Mouse (Mus musculus) CH12.LX (cell line): ENCODE measurements around the gene Dhdds.
A peak's percentile ranks its signal among the peaks of the same experiment; 100 is the strongest.

Experiments used
- CHD2 ChIP-seq: IDR thresholded peaks from 2 replicates; pipeline ENCODE4 v1.6.1; 2011; ENCODE audit warnings: low read length, improper control_type of control experiment
- CTCF ChIP-seq, 2 experiments: IDR thresholded peaks in 1 of 2; conservative IDR thresholded peaks in 1 of 2; 2 replicates each; pipeline ENCODE4 v1.5.1; 2011 to 2012; ENCODE audit warnings: low read depth in 2 of 2, low read length in 2 of 2, improper control_type of control experiment in 1 of 2, inconsistent platforms in 1 of 2, mild to moderate bottlenecking in 1 of 2, moderate library complexity in 1 of 2
- KAT2A ChIP-seq: IDR thresholded peaks from 2 replicates; pipeline ENCODE4 v1.6.1; 2012; ENCODE audit warnings: low read length, improper control_type of control experiment, inconsistent platforms; ENCODE audit not compliant: insufficient replicate concordance
- MAX ChIP-seq: IDR thresholded peaks from 2 replicates; pipeline ENCODE4 v1.6.1; 2011; ENCODE audit warnings: low read length, improper control_type of control experiment
- MAZ ChIP-seq: IDR thresholded peaks from 2 replicates; pipeline ENCODE4 v1.6.1; 2012; ENCODE audit warnings: low read depth, mild to moderate bottlenecking, inconsistent platforms, low read length, improper control_type of control experiment, moderate library complexity
- MEF2A ChIP-seq: IDR thresholded peaks from 2 replicates; pipeline ENCODE4 v1.6.1; 2014; ENCODE audit warnings: low read depth, mild to moderate bottlenecking, inconsistent platforms, low read length, improper control_type of control experiment, borderline replicate concordance
- NRF1 ChIP-seq: IDR thresholded peaks from 2 replicates; pipeline ENCODE4 v1.6.1; 2014; ENCODE audit warnings: low read depth, mild to moderate bottlenecking, inconsistent platforms, low read length, improper control_type of control experiment, moderate library complexity
- POLR2A ChIP-seq: IDR thresholded peaks from 2 replicates; pipeline ENCODE4 v1.6.1; 2011; ENCODE audit warnings: low read depth, mild to moderate bottlenecking, improper control_type of control experiment, low read length
- UBTF ChIP-seq: IDR thresholded peaks from 2 replicates; pipeline ENCODE4 v1.6.1; 2012; ENCODE audit warnings: low read depth, mild to moderate bottlenecking, inconsistent platforms, low read length, improper control_type of control experiment, moderate library complexity

- TF ChIP-seq POLR2A = no peak
- TF ChIP-seq CTCF (conservative IDR thresholded peaks at IDR 0.05 in 1 of 2, IDR thresholded peaks at IDR 0.05 in 1 of 2; ENCODE audit: low read depth in 2 of 2, low read length in 2 of 2) = no peak
- peak; percentile 76 for TF ChIP-seq MAZ
- no peak for TF ChIP-seq MEF2A
- TF ChIP-seq CHD2 = 0 out of 2 replicates have a peak, but pooled peaks have one; percentile 50
- TF ChIP-seq MAX = no peak
- peak; percentile 53; the same call in 1 of the 2 replicates for TF ChIP-seq NRF1
- TF ChIP-seq KAT2A = 0 out of 2 replicates have a peak, but pooled peaks have one; percentile 63
- no peak for TF ChIP-seq UBTF
These were observed 33.4 kb downstream of the Dhdds start for GRCm38 (mm10) chr4:133967138-133967865.
